Mouse (Mus musculus): ENCODE measurements at regions not wholly inside any gene's neighbourhood (a gene's known extent, or its start where the extent isn't known, plus 50 kb on each side); places are given as distances from the start of the nearest gene placed in this dataset.

DNA sequence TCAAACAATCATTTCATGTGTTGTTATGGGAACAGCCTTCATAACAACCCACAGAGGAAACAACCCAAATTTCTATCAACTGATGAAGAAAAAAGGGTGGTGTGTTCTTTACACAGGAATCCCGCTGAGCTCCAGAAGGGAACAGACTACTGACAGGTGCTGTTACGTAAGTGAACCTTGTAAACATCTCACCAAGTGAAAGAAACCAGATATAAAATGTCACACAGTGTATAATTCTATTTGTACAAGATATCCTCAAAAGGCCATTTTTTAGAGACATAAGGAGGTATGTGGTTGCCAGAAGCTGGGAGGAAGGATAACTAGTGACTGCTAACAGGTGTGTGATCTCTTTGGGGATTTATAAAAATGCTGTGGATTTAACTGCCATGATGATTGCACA, 119.9 kb downstream of the Plod2 start:
- Histone ChIP-seq H3K4me1 (ENCODE audit: control insufficient read depth, insufficient read depth, insufficient read length, low read length) (no peaks in the 10 kb centered on the region), H3K27me3 (ENCODE audit: control insufficient read depth, insufficient read depth, low read length) (no peaks in the 10 kb centered on the region), H3K27ac (ENCODE audit: insufficient read depth, low read depth, low read length) (no peak overlapping the region), H3K4me3 (ENCODE audit: low read depth, low read length) (no peak overlapping the region), H3K36me3 (ENCODE audit: control insufficient read depth, insufficient read depth, low read length) (no peaks in the 10 kb centered on the region)
- TF ChIP-seq CTCF (IDR thresholded peaks at IDR 0.05; ENCODE audit: extremely low read depth, insufficient read length, insufficient replicate concordance, low read depth, low read length): no peak
- WGBS: 57% methylated on average over 2 of the region's 2 CpGs

DNA sequence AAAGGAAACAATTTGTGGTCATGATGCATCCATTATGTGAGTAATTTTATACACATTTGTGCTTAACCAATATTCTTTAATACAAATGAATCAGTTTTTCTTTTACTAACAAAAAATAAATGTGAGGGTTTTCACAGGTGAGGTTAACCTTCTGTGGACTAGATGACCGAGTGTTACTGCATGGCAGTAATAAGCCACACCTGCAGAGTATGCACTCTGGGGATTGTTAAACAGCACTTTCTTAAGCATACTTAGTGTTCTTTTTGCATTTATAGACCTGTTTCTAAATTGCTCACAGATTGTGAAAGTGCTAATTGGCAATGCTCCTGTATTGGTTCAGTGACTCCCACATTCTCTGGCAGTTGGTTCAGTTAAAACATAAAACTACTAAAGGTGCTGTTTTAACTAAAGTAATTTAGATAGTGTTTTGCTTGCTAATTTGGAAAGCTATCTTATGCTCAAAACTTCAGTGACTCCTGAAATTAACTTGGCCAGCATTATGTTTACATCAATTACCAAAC, 125.4 kb downstream of the Plod2 start:
- Histone ChIP-seq H3K36me3 (ENCODE audit: control insufficient read depth, insufficient read depth, low read length) (no peaks in the 10 kb centered on the region), H3K27ac (ENCODE audit: insufficient read depth, low read depth, low read length) (no peak overlapping the region), H3K4me3 (ENCODE audit: low read depth, low read length) (no peak overlapping the region), H3K27me3 (ENCODE audit: control insufficient read depth, insufficient read depth, low read length) (no peaks in the 10 kb centered on the region), H3K4me1 (ENCODE audit: control insufficient read depth, insufficient read depth, insufficient read length, low read length) (no peaks in the 10 kb centered on the region)
- no peak for TF ChIP-seq CTCF (IDR thresholded peaks at IDR 0.05; ENCODE audit: extremely low read depth, insufficient read length, insufficient replicate concordance, low read depth, low read length)
- TF ChIP-seq POLR2A (IDR thresholded peaks at IDR 0.05; ENCODE audit: low read depth, low read length): no peak
- WGBS: 61% methylated on average over 1 of the region's 1 CpGs

DNA sequence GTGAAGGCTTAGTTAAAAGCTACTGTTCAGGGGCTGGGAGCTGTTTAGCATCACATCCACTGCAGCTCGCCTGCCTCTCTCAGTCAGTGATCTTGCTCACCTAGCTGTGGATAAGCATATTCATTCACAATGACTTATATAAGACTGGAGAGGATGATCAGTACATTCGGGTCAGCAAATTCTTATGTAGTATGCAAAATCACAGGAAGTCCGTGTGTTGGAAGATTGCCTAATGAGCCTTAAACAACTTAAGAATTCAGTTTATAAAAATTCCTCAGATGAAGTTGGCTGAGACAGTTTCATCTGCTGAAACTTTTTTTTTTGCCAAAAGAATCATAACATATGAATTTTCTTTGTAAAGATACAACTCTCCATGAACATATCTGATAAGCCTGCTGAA, 129.9 kb downstream of the Plod2 start:
- no peak for TF ChIP-seq CTCF (IDR thresholded peaks at IDR 0.05; ENCODE audit: extremely low read depth, insufficient read length, insufficient replicate concordance, low read depth, low read length)
- no peak for TF ChIP-seq POLR2A (IDR thresholded peaks at IDR 0.05; ENCODE audit: low read depth, low read length)
- 71% methylated on average over 3 of the region's 3 CpGs for WGBS
- H3K4me1 ChIP-seq (ENCODE audit: control insufficient read depth, insufficient read depth, insufficient read length, low read length): no peaks in the 10 kb centered on the region
- no peaks in the 10 kb centered on the region for H3K27me3 ChIP-seq (ENCODE audit: control insufficient read depth, insufficient read depth, low read length)
- no peak overlapping the region for H3K4me3 ChIP-seq (ENCODE audit: low read depth, low read length)
- H3K27ac ChIP-seq (ENCODE audit: insufficient read depth, low read depth, low read length): no peak overlapping the region
- no peaks in the 10 kb centered on the region for H3K36me3 ChIP-seq (ENCODE audit: control insufficient read depth, insufficient read depth, low read length)

DNA sequence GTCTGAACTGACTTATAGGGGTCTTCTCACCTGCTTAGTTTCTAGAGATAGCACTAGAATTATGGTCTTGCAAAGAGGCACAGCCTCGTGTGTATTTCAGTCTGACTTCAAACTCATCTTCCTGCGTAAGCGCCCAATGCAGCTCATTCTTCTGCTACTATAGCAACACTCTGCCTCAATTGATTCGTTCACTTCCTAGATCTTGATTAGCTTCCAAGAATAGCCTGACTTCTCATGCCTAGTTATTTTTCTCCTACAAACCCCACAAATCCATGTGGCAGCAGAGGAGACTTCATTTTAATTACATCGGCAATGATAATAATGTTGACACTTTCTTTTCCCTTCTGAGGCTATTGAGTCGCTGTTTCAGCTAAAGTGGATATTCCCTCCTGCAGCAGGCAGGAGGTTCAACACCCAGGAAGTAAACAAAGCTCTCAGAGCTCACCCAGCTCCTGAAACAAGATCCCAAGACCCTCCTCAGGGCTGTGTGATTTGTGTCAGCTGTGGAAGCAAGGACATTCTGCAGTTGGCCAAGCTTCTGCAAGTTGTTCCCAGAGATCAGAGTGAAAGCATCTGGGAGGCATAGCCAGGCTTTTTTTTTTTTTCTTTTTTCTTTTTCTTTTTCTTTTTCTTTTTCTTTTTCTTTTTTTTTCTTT, 152.5 kb downstream of the Plod2 start:
- Histone ChIP-seq H3K27me3 (ENCODE audit: control insufficient read depth, insufficient read depth, low read length) (no peaks in the 10 kb centered on the region), H3K36me3 (ENCODE audit: control insufficient read depth, insufficient read depth, low read length) (no peaks in the 10 kb centered on the region), H3K27ac (ENCODE audit: insufficient read depth, low read depth, low read length) (no peak overlapping the region), H3K4me3 (ENCODE audit: low read depth, low read length) (no peak overlapping the region), H3K4me1 (ENCODE audit: control insufficient read depth, insufficient read depth, insufficient read length, low read length) (no peaks in the 10 kb centered on the region)
- TF ChIP-seq POLR2A (IDR thresholded peaks at IDR 0.05; ENCODE audit: low read depth, low read length): no peak
- no peak for TF ChIP-seq CTCF (IDR thresholded peaks at IDR 0.05; ENCODE audit: extremely low read depth, insufficient read length, insufficient replicate concordance, low read depth, low read length)
- 36% methylated on average over 6 of the region's 6 CpGs for WGBS

DNA sequence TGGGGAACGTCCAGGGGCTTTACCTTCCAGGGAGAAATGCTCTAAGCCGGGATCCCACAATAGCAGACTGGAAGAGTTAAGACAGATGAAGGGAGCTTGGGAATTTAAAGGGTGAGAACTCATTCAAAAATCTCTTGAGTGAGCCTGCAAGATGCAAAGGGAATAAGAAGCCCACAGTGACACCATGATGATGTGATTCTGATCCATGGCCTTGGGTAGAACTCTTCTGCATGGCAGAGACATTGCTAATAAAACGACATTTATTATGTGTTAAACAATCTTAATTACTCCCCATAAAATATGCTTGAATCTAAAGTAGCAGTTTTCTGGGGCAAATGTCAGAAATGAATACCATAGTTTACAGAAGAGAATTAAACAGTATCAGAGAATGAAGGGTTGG, 155.9 kb downstream of the Plod2 start:
- Histone ChIP-seq H3K36me3 (ENCODE audit: control insufficient read depth, insufficient read depth, low read length) (no peaks in the 10 kb centered on the region), H3K4me1 (ENCODE audit: control insufficient read depth, insufficient read depth, insufficient read length, low read length) (no peaks in the 10 kb centered on the region), H3K27ac (ENCODE audit: insufficient read depth, low read depth, low read length) (no peak overlapping the region), H3K27me3 (ENCODE audit: control insufficient read depth, insufficient read depth, low read length) (no peaks in the 10 kb centered on the region), H3K4me3 (ENCODE audit: low read depth, low read length) (no peak overlapping the region)
- 65% methylated on average over 3 of the region's 3 CpGs for WGBS
- TF ChIP-seq POLR2A (IDR thresholded peaks at IDR 0.05; ENCODE audit: low read depth, low read length) (no peak), CTCF (IDR thresholded peaks at IDR 0.05; ENCODE audit: extremely low read depth, insufficient read length, insufficient replicate concordance, low read depth, low read length) (no peak)

DNA sequence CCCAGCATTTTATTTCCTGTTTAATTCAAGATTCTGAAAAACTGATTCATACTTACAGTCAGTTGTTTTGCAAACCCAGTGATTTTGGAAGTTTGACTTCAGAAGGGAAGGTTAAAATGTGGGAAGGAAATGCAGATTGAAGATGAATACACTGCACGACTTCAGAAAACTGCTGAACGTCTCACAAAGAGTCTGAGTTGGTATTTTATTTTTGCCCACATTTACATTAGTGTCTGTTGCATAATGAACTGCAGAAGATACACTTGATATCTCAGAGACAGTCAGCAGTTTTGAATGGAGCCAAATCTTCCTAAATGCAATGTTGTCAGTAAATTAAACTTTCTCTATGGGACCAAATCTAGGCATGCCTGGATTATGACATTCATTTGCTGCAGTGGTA, 162.7 kb downstream of the Plod2 start:
- Histone ChIP-seq H3K27ac (ENCODE audit: insufficient read depth, low read depth, low read length) (no peak overlapping the region), H3K4me1 (ENCODE audit: control insufficient read depth, insufficient read depth, insufficient read length, low read length) (no peaks in the 10 kb centered on the region), H3K4me3 (ENCODE audit: low read depth, low read length) (no peak overlapping the region), H3K36me3 (ENCODE audit: control insufficient read depth, insufficient read depth, low read length) (no peaks in the 10 kb centered on the region), H3K27me3 (ENCODE audit: control insufficient read depth, insufficient read depth, low read length) (no peaks in the 10 kb centered on the region)
- TF ChIP-seq CTCF (IDR thresholded peaks at IDR 0.05; ENCODE audit: extremely low read depth, insufficient read length, insufficient replicate concordance, low read depth, low read length) (no peak), POLR2A (IDR thresholded peaks at IDR 0.05; ENCODE audit: low read depth, low read length) (no peak)
- WGBS: 73% methylated on average over 2 of the region's 2 CpGs

DNA sequence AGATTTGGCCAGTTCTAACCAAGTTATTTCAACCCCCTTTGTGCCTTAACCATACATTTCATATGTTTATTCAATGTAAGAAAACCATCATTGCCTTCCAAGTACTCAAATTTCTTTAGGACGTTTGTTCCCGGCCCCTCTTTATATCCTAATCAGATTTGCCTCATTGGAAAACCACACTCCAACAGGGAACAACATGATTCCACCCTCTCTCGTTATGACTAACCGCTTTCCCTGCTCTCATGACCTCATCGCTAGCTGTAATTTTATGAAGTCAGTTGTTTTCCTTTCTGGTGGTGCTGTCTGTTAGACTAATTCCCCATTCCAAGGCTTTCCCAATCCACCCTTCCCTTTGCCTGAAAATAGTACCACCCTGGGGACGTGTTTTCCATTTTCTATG, 165.0 kb downstream of the Plod2 start:
- Histone ChIP-seq H3K36me3 (ENCODE audit: control insufficient read depth, insufficient read depth, low read length) (no peaks in the 10 kb centered on the region), H3K27me3 (ENCODE audit: control insufficient read depth, insufficient read depth, low read length) (no peaks in the 10 kb centered on the region), H3K27ac (ENCODE audit: insufficient read depth, low read depth, low read length) (no peak overlapping the region), H3K4me1 (ENCODE audit: control insufficient read depth, insufficient read depth, insufficient read length, low read length) (no peaks in the 10 kb centered on the region), H3K4me3 (ENCODE audit: low read depth, low read length) (no peak overlapping the region)
- TF ChIP-seq CTCF (IDR thresholded peaks at IDR 0.05; ENCODE audit: extremely low read depth, insufficient read length, insufficient replicate concordance, low read depth, low read length): no peak
- TF ChIP-seq POLR2A (IDR thresholded peaks at IDR 0.05; ENCODE audit: low read depth, low read length): no peak
- 85% methylated on average over 6 of the region's 6 CpGs for WGBS

Data from small intestine, adult 2 months (tissue).